Mouse (Mus musculus) testis, adult 2 months (tissue): Measurements from ENCODE around the gene Pck2.

Experiments used
- CTCF ChIP-seq: fragments of 200-500 bp; IDR thresholded peaks from 2 replicates; pipeline ENCODE4 v1.5.1; 2012; ENCODE audit warnings: low read depth, mild to moderate bottlenecking, inconsistent platforms, low read length, moderate library complexity; ENCODE audit not compliant: control insufficient read depth, insufficient read depth, insufficient replicate concordance
- POLR2A ChIP-seq: fragments of 200-500 bp; IDR thresholded peaks from 2 replicates; pipeline ENCODE4 v1.6.1; 2012; ENCODE audit warnings: low read depth, mild to moderate bottlenecking, inconsistent platforms, low read length, moderate library complexity; ENCODE audit not compliant: control insufficient read depth

GRCm38 (mm10) chr14:55519604-55520003 lies 20.5 kb upstream of the Pck2 start:
- TF ChIP-seq POLR2A (no peak), CTCF (no peak)
